Mouse (Mus musculus) kidney, adult 2 months (tissue): ENCODE data around the gene Prss23. TPM values are rescaled to one million over a fixed set of nuclear protein-coding genes. Genes with fewer than 3 reads are reported as not detected.

Experiments
- DNase-seq: peaks from one replicate; pipeline ENCODE4 v3.0.0; 2021
- H3K27ac ChIP-seq: fragments of 200-500 bp; 2 replicates; pipeline ENCODE4 v1.5.1; 2012; ENCODE audit warnings: low read depth, low read length, control low read depth, inconsistent platforms; ENCODE audit not compliant: insufficient read depth
- H3K27me3 ChIP-seq: fragments of 200-500 bp; replicated peaks from 2 replicates; pipeline ENCODE4 v1.6.1; 2012; ENCODE audit warnings: mild to moderate bottlenecking, moderate library complexity, low read length, inconsistent platforms; ENCODE audit not compliant: control insufficient read depth, insufficient read depth
- H3K36me3 ChIP-seq: fragments of 200-500 bp; 2 replicates; pipeline ENCODE4 v1.6.1; 2012; ENCODE audit warnings: mild to moderate bottlenecking, moderate library complexity, low read length, inconsistent platforms; ENCODE audit not compliant: control insufficient read depth, insufficient read depth
- H3K4me1 ChIP-seq: fragments of 200-500 bp; 2 replicates; pipeline ENCODE4 v1.6.1; 2011; ENCODE audit warnings: low read length; ENCODE audit not compliant: control insufficient read depth, insufficient read depth
- H3K4me3 ChIP-seq: fragments of 200-500 bp; 2 replicates; pipeline ENCODE4 v1.5.1; 2011; ENCODE audit warnings: mild to moderate bottlenecking, low read depth, low read length, control low read depth; ENCODE audit not compliant: insufficient read depth
- CTCF ChIP-seq: fragments of 200-500 bp; conservative IDR thresholded peaks from 2 replicates; pipeline ENCODE4 v1.5.1; 2011; ENCODE audit warnings: low read depth, mild to moderate bottlenecking, control low read depth, low read length, moderate library complexity, mixed read lengths; ENCODE audit not compliant: insufficient read depth, insufficient read length
- POLR2A ChIP-seq: fragments of 200-500 bp; IDR thresholded peaks from one replicate; pipeline ENCODE4 v1.6.1; 2011; ENCODE audit warnings: low read depth, low read length, control low read depth
- WGBS: fragments of 180-500 bp; shearing (Covaris S2); methylation state at CpG from one replicate; pipeline ENCODE4 v1.1.7; 2018; 5-methylcytosine and 5-hydroxymethylcytosine counted together
- polyA plus RNA-seq: library from polyadenylated mRNA; depleted of rRNA; stranded (reverse); fragments of >200 nt; gene quantifications from 2 replicates; pipeline ENCODE4 v1.2.3, GENCODE M21; 2012; rRNA removed

Gene Prss23
- polyA plus RNA-seq, 1 experiment = 136 TPM

DNA sequence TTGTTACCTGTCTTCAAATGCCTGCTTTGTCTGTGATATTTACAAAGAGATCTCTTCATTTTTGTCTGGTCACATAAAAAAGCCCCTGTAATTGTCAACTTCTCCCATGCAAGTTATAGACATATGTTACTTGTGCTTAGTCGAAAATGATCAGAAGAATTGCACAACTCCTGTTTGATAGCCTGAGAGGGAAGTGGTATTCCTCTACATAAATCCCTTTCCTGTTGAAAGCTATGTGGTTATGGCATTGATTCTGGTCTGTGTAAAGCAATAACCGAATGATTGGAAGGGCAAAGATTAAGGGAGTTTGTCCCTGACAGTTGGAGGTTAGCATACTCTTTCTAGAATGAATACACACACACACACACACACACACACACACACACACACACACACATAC lies 67.3 kb downstream of the Prss23 start:
- DNase-seq = no peak
- peaks cover 5% of the 10 kb centered on the region; the same call in 1 of the 2 replicates for H3K4me1 ChIP-seq
- no peaks in the 10 kb centered on the region for H3K27me3 ChIP-seq
- 91% methylated on average over 2 of the region's 2 CpGs for WGBS
- H3K36me3 ChIP-seq = no peaks in the 10 kb centered on the region
- TF ChIP-seq POLR2A (no peak), CTCF (no peak)
- H3K27ac ChIP-seq = no peak overlapping the region
- H3K4me3 ChIP-seq = no peak overlapping the region

Other genes starting within 250 kb of the Prss23 start
- 53.6 and 100 TPM in 2 replicates for gene Tmem135, start 123.0 kb downstream of the Prss23 start, polyA plus RNA-seq
- 28.7 and 31.2 TPM in 2 replicates for gene Fzd4, start 122.8 kb downstream of the Prss23 start, polyA plus RNA-seq
- gene Me3, start 105.2 kb upstream of the Prss23 start, polyA plus RNA-seq = 87.0 and 89.3 TPM in 2 replicates